Comparison of ENCODE assay signal across 8 mouse cellular contexts in the genomic region with DNA sequence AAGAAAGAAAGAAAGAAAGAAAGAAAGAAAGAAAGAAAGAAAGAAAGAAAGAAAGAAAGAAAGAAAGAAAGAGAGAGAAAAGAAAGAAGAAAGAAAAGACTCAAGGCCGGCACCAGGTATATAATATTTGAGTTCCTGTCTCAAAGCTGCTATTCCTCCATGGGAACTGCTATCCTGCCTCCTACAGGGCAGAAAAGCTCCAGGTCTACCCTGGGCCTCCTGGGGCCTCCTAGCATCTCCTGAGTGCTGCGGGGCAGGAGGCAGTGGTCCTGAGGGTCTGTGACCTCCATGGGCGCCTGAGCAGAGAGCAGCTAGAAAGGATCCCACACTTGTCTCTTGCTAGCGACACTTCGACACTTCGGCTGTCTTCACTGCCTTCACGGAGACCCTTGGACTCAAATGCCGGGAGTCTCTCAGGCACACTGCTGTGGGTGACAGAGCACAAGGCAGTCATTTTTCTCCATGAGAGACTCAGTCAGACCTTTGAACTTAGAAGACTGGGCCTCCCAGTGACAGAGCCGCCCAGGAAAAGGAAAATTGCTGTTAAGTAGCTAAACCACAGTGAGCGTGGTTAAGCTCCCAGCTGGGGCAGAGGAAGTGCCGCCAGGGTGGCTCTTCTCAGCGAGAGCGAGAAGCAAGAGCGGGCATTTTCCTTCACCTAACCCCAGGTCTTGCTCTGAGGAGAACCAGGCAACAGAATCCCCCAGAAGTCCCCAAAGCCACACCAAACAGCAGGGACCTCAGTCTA. TPM values are rescaled to one million over a fixed set of nuclear protein-coding genes. Genes with fewer than 3 reads are reported as not detected.
DNase-seq lines count a peak whose midpoint lies in the region; ATAC-seq lines count a peak whose summit lies in the region.

No protein-coding gene starts in this region.

- no peak for ATAC-seq in hindbrain, embryonic 12.5 days (ENCODE audit: low FRiP score)
- no peak for ATAC-seq in hindbrain, embryonic 16.5 days
- no peak for ATAC-seq in embryonic facial prominence, embryonic 15.5 days (ENCODE audit: insufficient number of reproducible peaks, low FRiP score, low TSS enrichment, low read depth)
- ATAC-seq in stomach, embryonic 15.5 days (ENCODE audit: insufficient read depth, low FRiP score, low read depth) = no peak

- peaks cover 28% of the 10 kb centered on the region for H3K27me3 ChIP-seq in hindbrain, embryonic 12.5 days
- H3K27me3 ChIP-seq in hindbrain, embryonic 16.5 days (replicated peaks; ENCODE audit: control insufficient read depth, insufficient read depth, low read length) = peaks cover 3% of the 10 kb centered on the region; the same call in 1 of the 2 replicates
- peaks cover 13% of the 10 kb centered on the region; the same call in 1 of the 2 replicates for H3K27me3 ChIP-seq in embryonic facial prominence, embryonic 15.5 days
- peaks cover 9% of the 10 kb centered on the region for H3K27me3 ChIP-seq in stomach, embryonic 15.5 days (replicated peaks)

- 49% methylated on average over 14 of the region's 14 CpGs for WGBS in hindbrain, embryonic 12.5 days
- WGBS in hindbrain, embryonic 16.5 days = 57% methylated on average over 14 of the region's 14 CpGs
- WGBS in embryonic facial prominence, embryonic 15.5 days = 42% methylated on average over 14 of the region's 14 CpGs
- WGBS in stomach, embryonic 15.5 days = 43% methylated on average over 14 of the region's 14 CpGs

- peak; percentile 62 for DNase-seq in kidney, postnatal 14 days
- DNase-seq in adrenal gland, adult (ENCODE audit: inconsistent age in 2 of 2, low spot score in 1 of 2) = no peak
- DNase-seq in adipocyte (ENCODE audit: low spot score) = no peak
- no peak for DNase-seq in lung, postnatal 10 days

- peak overlapping the region; percentile 23; the same call in 1 of the 2 replicates for H3K27ac ChIP-seq in hindbrain, embryonic 12.5 days
- no peak overlapping the region; the same call in 1 of the 2 replicates for H3K27ac ChIP-seq in hindbrain, embryonic 16.5 days (ENCODE audit: low read depth, low read length)
- 0 out of 2 replicates have a peak overlapping the region, but pooled peaks have one; percentile 17 for H3K27ac ChIP-seq in embryonic facial prominence, embryonic 15.5 days (replicated peaks)
- peak overlapping the region; percentile 71 for H3K27ac ChIP-seq in stomach, embryonic 15.5 days

- H3K4me2 ChIP-seq in hindbrain, embryonic 12.5 days (replicated peaks) = no peak overlapping the region
- H3K4me2 ChIP-seq in hindbrain, embryonic 16.5 days (ENCODE audit: low read length) = no peak overlapping the region
- H3K4me2 ChIP-seq in embryonic facial prominence, embryonic 15.5 days (replicated peaks) = no peak overlapping the region
- H3K4me2 ChIP-seq in stomach, embryonic 15.5 days = no peak overlapping the region

- no peaks in the 10 kb centered on the region for H3K36me3 ChIP-seq in hindbrain, embryonic 12.5 days
- H3K36me3 ChIP-seq in hindbrain, embryonic 16.5 days (ENCODE audit: control insufficient read depth, insufficient read depth, low read length) = no peaks in the 10 kb centered on the region
- no peaks in the 10 kb centered on the region for H3K36me3 ChIP-seq in embryonic facial prominence, embryonic 15.5 days
- H3K36me3 ChIP-seq in stomach, embryonic 15.5 days = no peaks in the 10 kb centered on the region

- H3K9me3 ChIP-seq in hindbrain, embryonic 12.5 days (replicated peaks) = no peaks in the 10 kb centered on the region
- H3K9me3 ChIP-seq in hindbrain, embryonic 16.5 days (ENCODE audit: control insufficient read depth, low read length) = no peaks in the 10 kb centered on the region
- H3K9me3 ChIP-seq in embryonic facial prominence, embryonic 15.5 days (replicated peaks) = no peaks in the 10 kb centered on the region
- H3K9me3 ChIP-seq in stomach, embryonic 15.5 days = no peaks in the 10 kb centered on the region

- peaks cover 83% of the 10 kb centered on the region for H3K4me1 ChIP-seq in hindbrain, embryonic 12.5 days
- H3K4me1 ChIP-seq in hindbrain, embryonic 16.5 days (ENCODE audit: control insufficient read depth, insufficient read depth, low read depth, low read length) = peaks cover 57% of the 10 kb centered on the region
- peaks cover 23% of the 10 kb centered on the region for H3K4me1 ChIP-seq in embryonic facial prominence, embryonic 15.5 days
- H3K4me1 ChIP-seq in stomach, embryonic 15.5 days = peaks cover 13% of the 10 kb centered on the region

- H3K9ac ChIP-seq in hindbrain, embryonic 12.5 days = no peak overlapping the region
- no peak overlapping the region for H3K9ac ChIP-seq in hindbrain, embryonic 16.5 days (ENCODE audit: low read depth, low read length)
- H3K9ac ChIP-seq in embryonic facial prominence, embryonic 15.5 days = no peak overlapping the region
- no peak overlapping the region for H3K9ac ChIP-seq in stomach, embryonic 15.5 days

- H3K4me3 ChIP-seq in hindbrain, embryonic 12.5 days = no peak overlapping the region
- no peak overlapping the region for H3K4me3 ChIP-seq in hindbrain, embryonic 16.5 days (ENCODE audit: low read length)
- no peak overlapping the region for H3K4me3 ChIP-seq in embryonic facial prominence, embryonic 15.5 days (replicated peaks)
- no peak overlapping the region for H3K4me3 ChIP-seq in stomach, embryonic 15.5 days (replicated peaks)

RNA-seq across cellular contexts. Expression of a gene that starts 35.7 kb away (rescaled TPM):
- 0.21 and 0.57 TPM in 2 replicates for polyA plus RNA-seq in hindbrain, embryonic 12.5 days (2016; fragmentation: Nextera tagmentation; extraction: Ambion mirVana)
- 0.60 and 0.72 TPM in 2 replicates for polyA plus RNA-seq in hindbrain, embryonic 16.5 days (2015; fragmentation: Nextera tagmentation; extraction: Ambion mirVana)
- polyA plus RNA-seq in embryonic facial prominence, embryonic 15.5 days (2015; fragmentation: Nextera tagmentation; extraction: Ambion mirVana) = 0.05 TPM in 1 of 2 replicates, not detected in the other
- polyA plus RNA-seq in stomach, embryonic 15.5 days (2015; fragmentation: Nextera tagmentation; extraction: Ambion mirVana) = 0.10 and 0.12 TPM in 2 replicates

RNA-seq across cellular contexts. Expression of a gene that starts 43.7 kb away (rescaled TPM):
- polyA plus RNA-seq in hindbrain, embryonic 12.5 days (2016; fragmentation: Nextera tagmentation; extraction: Ambion mirVana) = 19.1 and 21.1 TPM in 2 replicates
- polyA plus RNA-seq in hindbrain, embryonic 16.5 days (2015; fragmentation: Nextera tagmentation; extraction: Ambion mirVana) = 20.9 and 24.6 TPM in 2 replicates
- 30.9 and 41.6 TPM in 2 replicates for polyA plus RNA-seq in embryonic facial prominence, embryonic 15.5 days (2015; fragmentation: Nextera tagmentation; extraction: Ambion mirVana)
- polyA plus RNA-seq in stomach, embryonic 15.5 days (2015; fragmentation: Nextera tagmentation; extraction: Ambion mirVana) = 23.2 and 24.0 TPM in 2 replicates

RNA-seq across cellular contexts. Expression of a gene that starts 44.1 kb away (rescaled TPM):
- polyA plus RNA-seq in hindbrain, embryonic 12.5 days (2016; fragmentation: Nextera tagmentation; extraction: Ambion mirVana) = 9.0 and 10.4 TPM in 2 replicates
- polyA plus RNA-seq in hindbrain, embryonic 16.5 days (2015; fragmentation: Nextera tagmentation; extraction: Ambion mirVana) = 12.3 and 13.1 TPM in 2 replicates
- 12.6 and 13.9 TPM in 2 replicates for polyA plus RNA-seq in embryonic facial prominence, embryonic 15.5 days (2015; fragmentation: Nextera tagmentation; extraction: Ambion mirVana)
- polyA plus RNA-seq in stomach, embryonic 15.5 days (2015; fragmentation: Nextera tagmentation; extraction: Ambion mirVana) = 9.3 and 11.5 TPM in 2 replicates

RNA-seq across cellular contexts. Expression of a gene that starts 45.5 kb away (rescaled TPM):
- polyA plus RNA-seq in hindbrain, embryonic 12.5 days (2016; fragmentation: Nextera tagmentation; extraction: Ambion mirVana) = 15.4 and 18.0 TPM in 2 replicates
- polyA plus RNA-seq in hindbrain, embryonic 16.5 days (2015; fragmentation: Nextera tagmentation; extraction: Ambion mirVana) = 21.2 and 22.5 TPM in 2 replicates
- polyA plus RNA-seq in embryonic facial prominence, embryonic 15.5 days (2015; fragmentation: Nextera tagmentation; extraction: Ambion mirVana) = 16.0 and 17.0 TPM in 2 replicates
- polyA plus RNA-seq in stomach, embryonic 15.5 days (2015; fragmentation: Nextera tagmentation; extraction: Ambion mirVana) = 16.6 and 17.8 TPM in 2 replicates
